Mouse (Mus musculus) liver, embryonic 13.5 days (tissue): Measurements from ENCODE around the gene Dnaja3. TPM values are rescaled to one million over a fixed set of nuclear protein-coding genes. Genes with fewer than 3 reads are reported as not detected.
A peak's percentile ranks its signal among the peaks of the same experiment; 100 is the strongest.
"Not testable (repeated sequence)": the region's sequence is repeated elsewhere in the genome, so short reads cannot be mapped to it uniquely, and the experiment has no call there.

ENCODE experiments used
- ATAC-seq: fragments of 200-750 bp; cut with Nextera tagmentation; 2 replicates; pipeline ENCODE4 v1.8.0; 2017; ENCODE audit warnings: low read depth, mild to moderate bottlenecking, moderate number of reproducible peaks, moderate library complexity
- DNase-seq: peaks from one replicate; pipeline ENCODE4 v3.0.0; 2022
- H3K27ac ChIP-seq: fragments of 300-500 bp; sonication (generic); 2 replicates; pipeline ENCODE4 v1.5.1; 2015; ENCODE audit warnings: moderate library complexity, mild to moderate bottlenecking, inconsistent platforms
- H3K27me3 ChIP-seq: fragments of 300-500 bp; sonication (generic); 2 replicates; pipeline ENCODE4 v1.6.1; 2015; ENCODE audit warnings: mild to moderate bottlenecking, inconsistent platforms
- H3K36me3 ChIP-seq: fragments of 300-500 bp; sonication (generic); 2 replicates; pipeline ENCODE4 v1.6.1; 2015; ENCODE audit warnings: mild to moderate bottlenecking, inconsistent platforms
- H3K4me1 ChIP-seq: fragments of 300-500 bp; sonication (generic); replicated peaks from 2 replicates; pipeline ENCODE4 v1.6.1; 2015; ENCODE audit warnings: inconsistent platforms
- H3K4me2 ChIP-seq: fragments of 300-500 bp; sonication (generic); 2 replicates; pipeline ENCODE4 v1.6.1; 2015; ENCODE audit warnings: inconsistent platforms, mild to moderate bottlenecking, moderate library complexity
- H3K4me3 ChIP-seq: fragments of 300-500 bp; sonication (generic); replicated peaks from 2 replicates; pipeline ENCODE4 v1.5.1; 2015; ENCODE audit warnings: mild to moderate bottlenecking, inconsistent platforms
- H3K9ac ChIP-seq: fragments of 300-500 bp; sonication (generic); 2 replicates; pipeline ENCODE4 v1.6.1; 2015; ENCODE audit warnings: mild to moderate bottlenecking, inconsistent platforms
- H3K9me3 ChIP-seq: fragments of 300-500 bp; sonication (generic); replicated peaks from 2 replicates; pipeline ENCODE4 v1.6.1; 2016; ENCODE audit warnings: inconsistent platforms
- WGBS: fragments of 180-500 bp; shearing (Covaris S2); methylation state at CpG from one replicate; pipeline ENCODE4 v1.1.7; 2015; ENCODE audit not compliant: insufficient replicate concordance; 5-methylcytosine and 5-hydroxymethylcytosine counted together
- polyA plus RNA-seq: library from polyadenylated mRNA; unstranded; fragments of >200 nt; fragmentation: Nextera tagmentation; extraction: Ambion mirVana; gene quantifications from 2 replicates; pipeline ENCODE4 v1.2.1, GENCODE M21; 2015

Gene Dnaja3
- polyA plus RNA-seq, 1 experiment from 2014 or later, result 51.8 TPM

- Histone ChIP-seq H3K9me3 (no peaks in the 10 kb centered on the region), H3K27ac (no peak overlapping the region), H3K4me1 (peaks cover 57% of the 10 kb centered on the region), H3K4me2 (no peak overlapping the region), H3K9ac (no peak overlapping the region), H3K36me3 (peaks cover 32% of the 10 kb centered on the region), H3K4me3 (no peak overlapping the region), H3K27me3 (no peaks in the 10 kb centered on the region)
- DNase-seq, result no peak
- WGBS, result 85% methylated on average over 5 of the region's 5 CpGs
- no peak for ATAC-seq
Measured at GRCm38 (mm10) chr16:4676836-4677235, 37.0 kb downstream of the Dnaja3 start.

- ATAC-seq (no peak), DNase-seq (no peak)
- H3K9me3 ChIP-seq, result no peaks in the 10 kb centered on the region
- peak overlapping the region; percentile 97 for H3K4me2 ChIP-seq
- H3K4me1 ChIP-seq, result peaks cover 68% of the 10 kb centered on the region
- H3K27ac ChIP-seq, result peak overlapping the region; percentile 63; the same call in 1 of the 2 replicates
- H3K27me3 ChIP-seq, result no peaks in the 10 kb centered on the region
- H3K4me3 ChIP-seq, result no peak overlapping the region; the same call in 1 of the 2 replicates
- H3K9ac ChIP-seq, result peak overlapping the region; percentile 27; the same call in 1 of the 2 replicates
- H3K36me3 ChIP-seq, result peaks cover 26% of the 10 kb centered on the region
- WGBS, result 58% methylated on average over 5 of the region's 5 CpGs
Measured at GRCm38 (mm10) chr16:4678080-4678479, 38.3 kb downstream of the Dnaja3 start.

DNA sequence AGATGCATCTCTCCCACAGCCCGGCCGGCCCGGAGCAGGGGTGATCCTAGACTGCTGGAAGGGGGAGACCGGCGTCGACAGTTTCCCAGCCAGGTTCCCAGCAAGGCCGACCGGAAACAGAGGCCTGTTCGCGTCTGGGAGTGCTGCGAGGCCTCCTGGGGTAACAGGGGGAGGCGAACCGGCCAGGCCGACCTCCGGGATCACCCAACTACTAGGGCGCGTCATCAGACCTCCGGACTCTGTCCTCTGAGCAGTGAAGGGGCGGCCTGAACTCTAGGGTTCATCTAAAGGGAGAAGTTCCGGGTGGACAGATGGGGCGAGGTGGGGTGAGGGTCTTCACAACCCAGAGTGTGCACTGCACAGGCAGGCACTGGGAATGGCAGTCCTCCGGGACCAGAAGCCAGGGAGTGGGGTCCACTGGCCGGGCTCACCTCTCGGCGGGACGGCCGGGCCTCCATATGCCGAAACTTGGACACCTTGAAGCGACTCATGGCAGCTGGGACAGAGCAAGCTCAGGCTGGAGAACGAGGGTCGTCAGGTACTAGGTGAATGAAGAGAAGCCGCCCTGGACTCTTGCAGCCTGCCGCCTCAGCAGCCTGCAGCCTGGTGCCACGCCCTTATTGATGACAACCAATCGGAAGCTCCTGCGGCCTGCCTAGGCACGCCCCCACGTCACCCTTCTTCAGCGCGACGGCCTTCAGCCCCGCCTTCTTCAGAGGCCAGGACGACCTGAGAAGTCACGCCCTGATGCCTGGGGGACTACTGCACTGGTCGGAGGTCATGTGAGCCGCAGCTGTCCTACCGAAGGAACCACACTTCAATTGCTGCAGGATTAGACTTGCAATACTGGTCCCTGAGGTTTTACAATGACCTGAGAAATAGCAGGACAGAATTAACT, 39.6 kb downstream of the Dnaja3 start, which contains the start of gene Coro7:
Gene Coro7, minus strand, starts transcription at position 657 of the 898 bp plus-strand sequence.
- peak within 1 kb of the TSS; percentile 81 for H3K9ac ChIP-seq
- no peaks in the 10 kb centered on the region for H3K9me3 ChIP-seq
- H3K27ac ChIP-seq, result peak within 1 kb of the TSS; percentile 63
- H3K36me3 ChIP-seq, result peaks cover 19% of the 10 kb centered on the region
- no peaks in the 10 kb centered on the region for H3K27me3 ChIP-seq
- H3K4me3 ChIP-seq, result peak within 1 kb of the TSS; percentile 75
- DNase-seq (peak; percentile 96), ATAC-seq (peak; percentile 86)
- peaks cover 60% of the 10 kb centered on the region for H3K4me1 ChIP-seq
- WGBS, result under 1% methylated on average over 47 of the region's 47 CpGs
- peak within 1 kb of the TSS; percentile 97 for H3K4me2 ChIP-seq

DNA sequence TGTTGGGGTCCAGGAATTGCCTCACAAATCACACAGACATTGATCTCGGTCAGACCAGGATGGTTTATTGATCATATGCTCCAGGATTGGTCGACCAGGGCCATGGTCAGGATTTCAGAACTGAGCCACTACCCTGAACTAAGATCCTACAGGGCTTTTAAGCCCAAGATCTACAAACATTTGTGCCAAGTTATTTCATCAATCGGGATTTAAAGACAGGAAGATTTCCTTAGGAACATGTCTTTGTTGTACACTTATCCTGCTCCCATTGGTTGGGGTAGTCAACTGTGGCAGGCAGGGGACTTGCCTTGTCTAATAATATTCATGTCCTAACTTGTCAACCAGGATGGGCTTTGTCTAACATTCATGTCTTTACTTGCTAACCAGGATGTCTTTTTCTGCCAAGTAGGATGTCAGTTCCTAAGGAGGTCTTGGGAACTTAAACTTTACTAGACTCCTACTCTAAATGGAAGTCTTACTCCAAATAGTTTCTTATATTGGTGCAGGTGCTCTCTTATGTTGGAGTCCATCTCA, 41.2 kb downstream of the Dnaja3 start:
- not testable (repeated sequence) for H3K27ac ChIP-seq, H3K36me3 ChIP-seq, H3K9ac ChIP-seq, H3K4me3 ChIP-seq, H3K27me3 ChIP-seq, H3K9me3 ChIP-seq, H3K4me2 ChIP-seq, ATAC-seq, DNase-seq
- H3K4me1 ChIP-seq, result peaks cover 65% of the 10 kb centered on the region
- 74% methylated on average over 3 of the region's 3 CpGs for WGBS

GRCm38 (mm10) chr16:4682628-4683179, 42.9 kb downstream of the Dnaja3 start:
- no peaks in the 10 kb centered on the region for H3K27me3 ChIP-seq
- no peaks in the 10 kb centered on the region for H3K9me3 ChIP-seq
- DNase-seq, result no peak
- H3K36me3 ChIP-seq, result peaks cover 11% of the 10 kb centered on the region
- peak overlapping the region; percentile 89; the same call in 1 of the 2 replicates for H3K9ac ChIP-seq
- peak overlapping the region; percentile 89 for H3K4me3 ChIP-seq
- WGBS, result 52% methylated on average over 4 of the region's 4 CpGs
- H3K4me1 ChIP-seq, result peaks cover 70% of the 10 kb centered on the region
- ATAC-seq, result no peak
- H3K4me2 ChIP-seq, result peak overlapping the region; percentile 93
- peak overlapping the region; percentile 81 for H3K27ac ChIP-seq

- H3K9ac ChIP-seq, result peak overlapping the region; percentile 89
- 17% methylated on average over 9 of the region's 9 CpGs for WGBS
- peak; percentile 24; the same call in 1 of the 2 replicates for ATAC-seq
- H3K4me3 ChIP-seq, result peak overlapping the region; percentile 89
- DNase-seq, result no peak
- H3K4me1 ChIP-seq, result peaks cover 66% of the 10 kb centered on the region
- H3K4me2 ChIP-seq, result peak overlapping the region; percentile 93
- peaks cover 16% of the 10 kb centered on the region for H3K36me3 ChIP-seq
- peak overlapping the region; percentile 81 for H3K27ac ChIP-seq
- no peaks in the 10 kb centered on the region for H3K27me3 ChIP-seq
- H3K9me3 ChIP-seq, result no peaks in the 10 kb centered on the region
Measured at GRCm38 (mm10) chr16:4683193-4683580, 43.4 kb downstream of the Dnaja3 start.

GRCm38 (mm10) chr16:4683581-4684456, 44.0 kb downstream of the Dnaja3 start:
- peak; percentile 80 for ATAC-seq
- peak overlapping the region; percentile 89 for H3K4me3 ChIP-seq
- under 1% methylated on average over 54 of the region's 54 CpGs for WGBS
- peak overlapping the region; percentile 89 for H3K9ac ChIP-seq
- peak overlapping the region; percentile 93 for H3K4me2 ChIP-seq
- H3K27me3 ChIP-seq, result no peaks in the 10 kb centered on the region
- H3K36me3 ChIP-seq, result peaks cover 20% of the 10 kb centered on the region
- peak overlapping the region; percentile 81 for H3K27ac ChIP-seq
- H3K4me1 ChIP-seq, result peaks cover 59% of the 10 kb centered on the region
- no peaks in the 10 kb centered on the region for H3K9me3 ChIP-seq
- DNase-seq, result peak; percentile 94

GRCm38 (mm10) chr16:4684457-4684791, 44.6 kb downstream of the Dnaja3 start:
- no peak for ATAC-seq
- DNase-seq, result no peak

GRCm38 (mm10) chr16:4689371-4689770, 49.6 kb downstream of the Dnaja3 start:
- H3K36me3 ChIP-seq, result peaks cover 75% of the 10 kb centered on the region
- 93% methylated on average over 4 of the region's 4 CpGs for WGBS

More at GRCm38 (mm10) chr16:4684457-4684791, 44.6 kb downstream of the Dnaja3 start:
- Histone ChIP-seq H3K4me3 (peak overlapping the region; percentile 89), H3K4me2 (peak overlapping the region; percentile 93), H3K9ac (peak overlapping the region; percentile 89), H3K27me3 (no peaks in the 10 kb centered on the region), H3K36me3 (peaks cover 27% of the 10 kb centered on the region), H3K4me1 (peaks cover 54% of the 10 kb centered on the region), H3K27ac (peak overlapping the region; percentile 78), H3K9me3 (no peaks in the 10 kb centered on the region)
- 1% methylated on average over 9 of the region's 9 CpGs for WGBS

GRCm38 (mm10) chr16:4701211-4701610, 61.4 kb downstream of the Dnaja3 start:
- WGBS, result 83% methylated on average over 3 of the region's 3 CpGs
- no peak for ATAC-seq
- peaks cover 98% of the 10 kb centered on the region for H3K36me3 ChIP-seq
- no peak for DNase-seq
- H3K4me2 ChIP-seq, result no peak overlapping the region
- no peak overlapping the region for H3K9ac ChIP-seq
- H3K27ac ChIP-seq, result no peak overlapping the region
- H3K9me3 ChIP-seq, result no peaks in the 10 kb centered on the region
- H3K27me3 ChIP-seq, result no peaks in the 10 kb centered on the region
- no peak overlapping the region for H3K4me3 ChIP-seq
- no peaks in the 10 kb centered on the region for H3K4me1 ChIP-seq

More at GRCm38 (mm10) chr16:4689371-4689770, 49.6 kb downstream of the Dnaja3 start:
- not testable (repeated sequence) for H3K9ac ChIP-seq, H3K4me3 ChIP-seq, DNase-seq, H3K27ac ChIP-seq, H3K27me3 ChIP-seq, H3K9me3 ChIP-seq, ATAC-seq, H3K4me2 ChIP-seq
- H3K4me1 ChIP-seq, result peaks cover 23% of the 10 kb centered on the region
